Mouse (Mus musculus): Measurements from ENCODE around the gene Stx12.

Stx12 gene

DNA sequence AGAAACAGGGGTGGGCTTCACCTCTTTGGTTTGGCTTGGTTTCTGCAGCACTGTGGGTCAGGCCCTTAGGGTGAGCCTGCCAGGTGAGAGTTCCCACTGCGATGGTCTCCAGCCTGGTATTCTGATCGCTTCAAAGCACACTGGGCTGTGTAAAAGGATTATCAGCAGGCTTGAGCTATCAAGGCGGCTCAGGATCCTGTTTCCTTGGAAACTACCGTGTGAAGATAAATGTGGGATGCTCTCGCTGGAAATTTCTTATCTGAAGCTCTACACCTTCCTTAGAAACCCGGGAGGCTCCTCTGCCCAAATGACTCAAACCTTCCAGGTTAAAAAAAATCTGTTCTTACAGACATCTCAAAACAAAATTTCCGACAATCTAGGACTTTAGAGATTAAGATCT, 10.1 kb upstream of the Stx12 start:
- DNase-seq (ENCODE audit: low read depth, low spot score), result no peak
- H3K27me3 ChIP-seq (ENCODE audit: control insufficient read depth, insufficient read depth, low read length, poor library complexity, severe bottlenecking), result no peaks in the 10 kb centered on the region
- no peaks in the 10 kb centered on the region for H3K36me3 ChIP-seq (ENCODE audit: control insufficient read depth, insufficient read depth, low read length, poor library complexity, severe bottlenecking)

DNA sequence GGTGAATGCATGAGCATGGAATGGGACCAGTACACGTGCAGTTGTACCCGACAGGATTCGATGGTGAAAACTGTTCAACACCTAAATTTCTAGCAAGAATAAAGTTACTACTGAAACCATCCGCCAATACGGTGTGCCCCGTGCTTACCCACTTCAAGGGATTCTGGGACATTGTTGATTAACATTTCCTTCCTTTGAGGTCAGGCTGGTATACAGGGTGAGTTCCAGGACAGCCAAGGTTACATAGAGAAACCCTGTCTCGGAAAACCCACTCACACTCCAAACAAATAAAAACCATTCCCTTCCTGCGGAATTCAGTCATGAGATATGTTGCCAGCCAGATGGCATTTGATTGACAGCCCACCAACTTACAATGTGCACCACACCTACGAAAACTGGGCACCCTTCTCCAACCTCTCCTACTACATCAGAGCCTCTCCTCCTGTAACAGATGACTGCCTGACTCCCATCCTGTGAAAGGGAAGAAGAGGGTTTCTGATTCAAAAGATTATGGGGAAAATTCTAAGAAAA, 600 bp upstream of the Stx12 start:
- no peak for DNase-seq (ENCODE audit: low read depth, low spot score)
- H3K36me3 ChIP-seq (ENCODE audit: control insufficient read depth, insufficient read depth, low read length, poor library complexity, severe bottlenecking), result no peaks in the 10 kb centered on the region
- H3K27me3 ChIP-seq (ENCODE audit: control insufficient read depth, insufficient read depth, low read length, poor library complexity, severe bottlenecking), result no peaks in the 10 kb centered on the region

DNA sequence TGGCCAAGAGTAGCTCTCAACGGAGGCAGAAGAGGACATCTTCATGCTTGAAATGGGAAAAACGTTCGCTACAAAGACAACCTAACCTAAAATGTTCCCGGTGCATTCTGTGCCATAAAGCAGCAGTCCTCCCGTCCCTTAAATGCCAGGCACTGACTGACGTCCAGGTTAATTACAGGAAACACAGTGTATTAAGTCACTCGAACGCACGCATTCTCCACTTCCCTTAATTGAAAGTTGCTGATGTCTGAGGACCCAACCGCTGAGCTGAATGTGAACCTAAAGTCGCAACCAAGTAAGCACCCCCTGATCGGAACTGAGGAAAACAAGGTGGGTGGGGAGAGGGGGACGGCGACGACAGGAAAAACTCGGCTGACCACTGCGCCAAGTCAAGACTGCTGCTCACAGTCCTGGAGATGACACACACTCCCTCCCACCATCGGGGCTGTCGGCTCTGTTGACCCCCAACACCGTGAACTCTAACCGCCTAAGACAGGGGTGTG, 697 bp downstream of the Stx12 start:
- no peaks in the 10 kb centered on the region for H3K36me3 ChIP-seq (ENCODE audit: control insufficient read depth, insufficient read depth, low read length, poor library complexity, severe bottlenecking)
- H3K27me3 ChIP-seq (ENCODE audit: control insufficient read depth, insufficient read depth, low read length, poor library complexity, severe bottlenecking), result no peaks in the 10 kb centered on the region
- DNase-seq (ENCODE audit: low read depth, low spot score), result peak; percentile 69

- no peak for DNase-seq (ENCODE audit: low read depth, low spot score)
- no peaks in the 10 kb centered on the region for H3K27me3 ChIP-seq (ENCODE audit: control insufficient read depth, insufficient read depth, low read length, poor library complexity, severe bottlenecking)
- H3K36me3 ChIP-seq (ENCODE audit: control insufficient read depth, insufficient read depth, low read length, poor library complexity, severe bottlenecking), result peaks cover 2% of the 10 kb centered on the region; the same call in 1 of the 2 replicates
Measured at GRCm38 (mm10) chr4:132874363-132875097, 9.8 kb downstream of the Stx12 start.

GRCm38 (mm10) chr4:132873481-132874362, 10.6 kb downstream of the Stx12 start:
- no peak for DNase-seq (ENCODE audit: low read depth, low spot score)
- peaks cover 2% of the 10 kb centered on the region; the same call in 1 of the 2 replicates for H3K36me3 ChIP-seq (ENCODE audit: control insufficient read depth, insufficient read depth, low read length, poor library complexity, severe bottlenecking)
- no peaks in the 10 kb centered on the region for H3K27me3 ChIP-seq (ENCODE audit: control insufficient read depth, insufficient read depth, low read length, poor library complexity, severe bottlenecking)

DNA sequence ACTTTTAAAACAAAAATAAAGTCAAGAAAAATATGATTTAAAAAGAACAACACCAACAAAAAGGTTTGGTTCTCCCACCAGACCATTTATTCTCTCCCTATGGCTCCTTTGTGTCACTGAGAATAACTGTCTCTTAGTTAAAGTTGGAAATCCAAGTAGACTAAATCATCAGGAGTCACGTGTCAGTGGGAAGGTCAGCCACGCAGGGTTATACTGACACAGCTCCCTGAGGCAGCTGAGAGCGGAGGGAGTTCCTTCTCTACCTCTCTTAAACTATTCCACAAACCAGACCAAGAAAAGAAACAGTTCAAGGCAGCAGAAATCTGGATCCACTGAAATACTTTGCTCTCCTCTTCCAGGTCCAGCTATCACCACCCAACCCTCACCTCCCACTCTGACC, 13.2 kb downstream of the Stx12 start:
- H3K27me3 ChIP-seq (ENCODE audit: control insufficient read depth, insufficient read depth, low read length, poor library complexity, severe bottlenecking), result no peaks in the 10 kb centered on the region
- H3K36me3 ChIP-seq (ENCODE audit: control insufficient read depth, insufficient read depth, low read length, poor library complexity, severe bottlenecking), result peaks cover 3% of the 10 kb centered on the region
- DNase-seq (ENCODE audit: low read depth, low spot score), result no peak

GRCm38 (mm10) chr4:132864856-132865255, 19.5 kb downstream of the Stx12 start:
- no peaks in the 10 kb centered on the region for H3K27me3 ChIP-seq (ENCODE audit: control insufficient read depth, insufficient read depth, low read length, poor library complexity, severe bottlenecking)
- no peak for DNase-seq (ENCODE audit: low read depth, low spot score)
- H3K36me3 ChIP-seq (ENCODE audit: control insufficient read depth, insufficient read depth, low read length, poor library complexity, severe bottlenecking), result peaks cover 15% of the 10 kb centered on the region; the same call in 1 of the 2 replicates

- peaks cover 17% of the 10 kb centered on the region; the same call in 1 of the 2 replicates for H3K36me3 ChIP-seq (ENCODE audit: control insufficient read depth, insufficient read depth, low read length, poor library complexity, severe bottlenecking)
- DNase-seq (ENCODE audit: low read depth, low spot score), result no peak
Measured at GRCm38 (mm10) chr4:132863012-132863411, 21.3 kb downstream of the Stx12 start.

DNA sequence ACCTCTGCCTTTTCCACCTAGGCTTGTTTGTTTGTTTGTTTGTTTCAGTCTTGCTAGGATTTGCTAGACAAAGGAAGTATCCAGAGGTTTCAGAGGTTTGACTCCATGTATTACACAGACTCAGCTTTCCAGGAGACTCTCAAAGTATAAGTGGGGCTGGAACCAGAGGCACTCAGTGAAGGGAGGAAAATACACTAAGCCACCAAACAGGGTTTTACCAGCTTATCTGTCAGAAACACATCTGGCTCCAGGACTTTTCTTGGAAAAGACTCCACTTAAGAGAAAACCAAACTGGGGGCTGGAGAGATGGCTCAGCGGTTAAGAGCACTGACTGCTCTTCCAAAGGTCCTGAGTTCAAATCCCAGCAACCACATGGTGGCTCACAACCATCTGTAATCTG, 23.4 kb downstream of the Stx12 start:
- Histone ChIP-seq H3K27me3 (ENCODE audit: control insufficient read depth, insufficient read depth, low read length, poor library complexity, severe bottlenecking) (no peaks in the 10 kb centered on the region), H3K36me3 (ENCODE audit: control insufficient read depth, insufficient read depth, low read length, poor library complexity, severe bottlenecking) (peaks cover 21% of the 10 kb centered on the region; the same call in 1 of the 2 replicates)
- no peak for DNase-seq (ENCODE audit: low read depth, low spot score)

More at GRCm38 (mm10) chr4:132863012-132863411, 21.3 kb downstream of the Stx12 start:
- H3K27me3 ChIP-seq (ENCODE audit: control insufficient read depth, insufficient read depth, low read length, poor library complexity, severe bottlenecking), result no peaks in the 10 kb centered on the region

DNA sequence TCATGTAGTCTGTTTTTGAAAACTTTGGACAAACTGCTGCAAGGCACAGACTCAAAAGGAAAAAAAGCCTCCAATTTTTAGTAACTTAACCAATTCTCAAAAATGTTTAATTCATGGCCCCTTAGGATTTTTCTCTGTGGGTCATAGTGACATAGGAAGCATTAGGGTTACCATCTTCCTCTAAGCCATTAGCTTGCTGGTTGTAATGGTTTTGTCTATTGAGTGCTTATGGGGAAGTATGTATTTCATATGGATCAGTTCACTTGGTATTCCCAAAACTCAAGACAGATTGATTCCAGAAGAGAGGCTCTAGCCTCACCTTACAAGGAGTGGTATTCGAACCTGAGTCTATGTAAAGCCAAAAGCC, 40.6 kb downstream of the Stx12 start:
- H3K36me3 ChIP-seq (ENCODE audit: control insufficient read depth, insufficient read depth, low read length, poor library complexity, severe bottlenecking), result peaks cover 8% of the 10 kb centered on the region; the same call in 1 of the 2 replicates
- no peaks in the 10 kb centered on the region for H3K27me3 ChIP-seq (ENCODE audit: control insufficient read depth, insufficient read depth, low read length, poor library complexity, severe bottlenecking)
- DNase-seq (ENCODE audit: low read depth, low spot score), result no peak

DNA sequence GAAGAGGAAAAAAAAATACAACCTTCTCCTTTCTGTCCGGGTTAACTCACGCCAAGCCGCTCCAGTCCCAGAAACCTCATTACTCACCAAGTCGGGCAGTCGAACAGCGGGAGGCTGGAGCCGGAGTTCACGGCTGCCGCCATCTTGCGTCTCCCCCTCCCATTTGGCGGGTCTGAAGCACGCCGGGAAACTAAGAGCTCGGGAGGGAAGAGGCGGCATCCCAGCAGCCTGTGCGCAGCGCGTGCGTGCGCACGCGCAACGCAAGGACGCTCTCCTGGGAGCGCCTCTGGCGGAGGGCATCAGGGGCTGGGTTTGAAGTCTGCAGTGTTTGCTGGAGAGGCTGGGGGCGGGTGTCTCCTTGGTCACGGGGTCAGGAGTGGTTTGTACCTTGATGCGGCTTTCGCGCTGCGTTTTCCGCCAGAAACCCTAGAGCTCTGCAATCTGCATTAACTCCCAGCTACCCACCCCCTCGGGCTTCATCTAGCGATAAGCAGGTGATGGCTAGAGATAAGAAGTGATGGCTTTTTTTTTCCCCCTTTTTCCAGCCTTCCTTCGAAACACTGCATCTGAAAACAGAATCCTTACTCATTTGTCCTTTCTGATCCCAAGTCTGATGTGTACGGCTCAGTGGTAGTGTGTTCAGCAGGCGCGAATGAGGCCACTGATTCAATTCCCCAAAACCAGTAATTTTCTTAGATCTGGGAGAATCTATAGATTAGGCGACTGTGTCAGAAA, 41.2 kb downstream of the Stx12 start, which contains the start of gene Ppp1r8:
Gene Ppp1r8 (minus strand): TSS at position 200 of the 735 bp plus-strand sequence.
- Histone ChIP-seq H3K27me3 (ENCODE audit: control insufficient read depth, insufficient read depth, low read length, poor library complexity, severe bottlenecking) (no peaks in the 10 kb centered on the region), H3K36me3 (ENCODE audit: control insufficient read depth, insufficient read depth, low read length, poor library complexity, severe bottlenecking) (peaks cover 8% of the 10 kb centered on the region; the same call in 1 of the 2 replicates)
- DNase-seq (ENCODE audit: low read depth, low spot score), result peak; percentile 92

DNA sequence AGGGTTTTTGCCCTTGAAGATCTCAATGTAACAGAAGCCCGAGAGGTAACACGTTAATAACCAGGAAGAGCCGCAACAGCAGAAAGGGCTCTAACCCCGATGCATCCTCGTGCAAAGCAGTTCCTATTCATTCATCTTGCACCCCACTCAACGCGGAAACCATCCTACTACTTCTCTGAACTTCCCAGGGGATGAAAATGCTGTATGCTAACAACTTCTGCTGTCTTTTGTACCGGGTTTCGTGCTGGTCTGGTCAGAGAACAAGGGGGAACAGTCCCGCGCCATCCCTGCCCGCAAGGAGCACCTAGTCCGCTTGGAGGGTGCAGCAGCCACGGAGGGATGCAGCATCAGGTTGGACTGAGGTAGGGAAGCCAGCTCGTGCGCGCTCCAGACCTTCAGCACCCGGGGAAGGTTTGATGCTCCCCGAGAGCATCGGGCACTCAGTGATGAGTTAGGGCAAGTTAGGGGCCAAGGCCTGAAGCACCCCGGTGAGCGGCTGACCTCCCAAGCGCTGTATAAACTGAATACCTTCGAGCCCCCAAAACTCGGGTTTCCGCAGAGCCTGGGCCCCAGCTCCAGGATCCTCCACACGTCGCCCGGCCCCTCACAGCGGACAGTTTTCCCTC, 41.9 kb downstream of the Stx12 start:
- Histone ChIP-seq H3K27me3 (ENCODE audit: control insufficient read depth, insufficient read depth, low read length, poor library complexity, severe bottlenecking) (no peaks in the 10 kb centered on the region), H3K36me3 (ENCODE audit: control insufficient read depth, insufficient read depth, low read length, poor library complexity, severe bottlenecking) (peaks cover 8% of the 10 kb centered on the region; the same call in 1 of the 2 replicates)
- DNase-seq (ENCODE audit: low read depth, low spot score), result peak; percentile 25

- Histone ChIP-seq H3K36me3 (ENCODE audit: control insufficient read depth, insufficient read depth, low read length, poor library complexity, severe bottlenecking) (peaks cover 11% of the 10 kb centered on the region; the same call in 1 of the 2 replicates), H3K27me3 (ENCODE audit: control insufficient read depth, insufficient read depth, low read length, poor library complexity, severe bottlenecking) (no peaks in the 10 kb centered on the region)
- peak; percentile 52 for DNase-seq (ENCODE audit: low read depth, low spot score)
Measured at GRCm38 (mm10) chr4:132841493-132841892, 42.8 kb downstream of the Stx12 start.

All from splenic B cell, adult 2 months (primary cell).